In the genomic region with DNA sequence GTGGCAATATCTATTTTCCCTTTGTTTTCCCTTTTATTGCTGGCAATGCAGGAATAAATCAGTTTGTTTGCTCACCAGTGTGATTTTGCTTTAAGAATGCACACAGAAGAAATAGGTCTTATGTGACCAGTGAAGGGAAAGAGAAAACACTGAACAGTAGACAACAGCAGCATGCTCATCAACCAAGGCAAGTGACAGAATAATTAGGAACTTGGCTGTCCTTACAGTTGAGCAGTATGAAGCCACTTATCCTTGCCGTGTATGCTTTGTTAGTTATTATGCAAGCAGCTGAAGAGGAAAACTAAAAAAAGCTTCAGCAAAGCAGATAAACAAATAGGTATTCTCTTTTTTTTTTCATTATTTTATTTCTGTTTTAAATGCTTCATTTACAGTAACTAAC, we compare ENCODE assay signal across 16 mouse cellular contexts.
"Had no signal": no experiment of that assay in that cellular context is flagged by ENCODE, and none has a peak within 500 bp of the region (broad histone marks: within the 10 kb centered on the region; RNA-seq: fewer than 3 reads in every experiment).

No protein-coding gene starts in this region.

- H3K4me3 ChIP-seq: neural tube, embryonic 12.5 days; neural tube, embryonic 13.5 days; neural tube, embryonic 15.5 days; stomach, embryonic 15.5 days had no signal

- DNase-seq: right cerebral cortex, adult 18-20 months; right cerebral cortex, postnatal 14 days; right cerebral cortex, postnatal 25 days; right cerebral cortex, postnatal 4 days; spleen, adult 18-20 months; thymus, adult 18-20 months; thymus, adult 2 months; thymus, postnatal 14 days; thymus, postnatal 25 days; thymus, postnatal 36 days; thymus, postnatal 4 days had no signal

- H3K27me3 ChIP-seq: neural tube, embryonic 12.5 days; neural tube, embryonic 13.5 days; neural tube, embryonic 15.5 days; stomach, embryonic 15.5 days had no signal

- H3K9me3 ChIP-seq: neural tube, embryonic 12.5 days; neural tube, embryonic 13.5 days; neural tube, embryonic 15.5 days; stomach, embryonic 15.5 days had no signal

- H3K9ac ChIP-seq: neural tube, embryonic 12.5 days; neural tube, embryonic 13.5 days; neural tube, embryonic 15.5 days; stomach, embryonic 15.5 days had no signal

- H3K4me2 ChIP-seq: neural tube, embryonic 12.5 days; neural tube, embryonic 13.5 days; neural tube, embryonic 15.5 days; stomach, embryonic 15.5 days had no signal

- H3K36me3 ChIP-seq: neural tube, embryonic 12.5 days; neural tube, embryonic 13.5 days; neural tube, embryonic 15.5 days; stomach, embryonic 15.5 days had no signal

- H3K4me1 ChIP-seq: neural tube, embryonic 12.5 days; neural tube, embryonic 13.5 days; neural tube, embryonic 15.5 days; stomach, embryonic 15.5 days had no signal

- H3K27ac ChIP-seq: neural tube, embryonic 12.5 days; neural tube, embryonic 13.5 days; neural tube, embryonic 15.5 days; stomach, embryonic 15.5 days; stomach, postnatal 0 days had no signal
